Mouse (Mus musculus) kidney, embryonic 14.5 days (tissue): Measurements from ENCODE around the gene Srek1ip1. TPM values are rescaled to one million over a fixed set of nuclear protein-coding genes. Genes with fewer than 3 reads are reported as not detected.

ENCODE experiments used
- ATAC-seq: fragments of 200-750 bp; cut with Nextera tagmentation; 2 replicates; pipeline ENCODE4 v1.8.0; 2017; ENCODE audit warnings: moderate number of reproducible peaks, mild to moderate bottlenecking, moderate TSS enrichment, moderate library complexity; ENCODE audit not compliant: low FRiP score, low TSS enrichment
- H3K27ac ChIP-seq: fragments of 300-500 bp; sonication (generic); 2 replicates; pipeline ENCODE4 v1.5.1; 2014; ENCODE audit warnings: low read depth, mild to moderate bottlenecking, low read length, moderate library complexity, mixed read lengths
- H3K27me3 ChIP-seq: fragments of 300-500 bp; sonication (generic); 2 replicates; pipeline ENCODE4 v1.6.1; 2014; ENCODE audit warnings: mild to moderate bottlenecking, low read length; ENCODE audit not compliant: control insufficient read depth, insufficient read depth
- H3K36me3 ChIP-seq: fragments of 300-500 bp; sonication (generic); 2 replicates; pipeline ENCODE4 v1.6.1; 2014; ENCODE audit warnings: low read length, mixed read lengths; ENCODE audit not compliant: control insufficient read depth, insufficient read depth
- H3K4me1 ChIP-seq: fragments of 300-500 bp; sonication (generic); 2 replicates; pipeline ENCODE4 v1.6.1; 2014; ENCODE audit warnings: low read length, mixed read lengths; ENCODE audit not compliant: control insufficient read depth, insufficient read depth
- H3K4me2 ChIP-seq: fragments of 300-500 bp; sonication (generic); replicated peaks from 2 replicates; pipeline ENCODE4 v1.6.1; 2014; ENCODE audit warnings: low read depth, mild to moderate bottlenecking, low read length
- H3K4me3 ChIP-seq: fragments of 300-500 bp; sonication (generic); 2 replicates; pipeline ENCODE4 v1.5.1; 2014; ENCODE audit warnings: mild to moderate bottlenecking, low read length
- H3K9ac ChIP-seq: fragments of 300-500 bp; sonication (generic); 2 replicates; pipeline ENCODE4 v1.6.1; 2014; ENCODE audit warnings: low read depth, mild to moderate bottlenecking, low read length, moderate library complexity
- H3K9me3 ChIP-seq: fragments of 300-500 bp; sonication (generic); 2 replicates; pipeline ENCODE4 v1.6.1; 2016; ENCODE audit warnings: low read length; ENCODE audit not compliant: control insufficient read depth
- WGBS: fragments of 180-500 bp; shearing (Covaris S2); extraction: QIAGEN DNeasy Blood & Tissue Kit; methylation state at CpG from one replicate; pipeline ENCODE4 v1.1.7; 2014; 5-methylcytosine and 5-hydroxymethylcytosine counted together
- polyA plus RNA-seq: library from polyadenylated mRNA; unstranded; fragments of >200 nt; fragmentation: Nextera tagmentation; extraction: Ambion mirVana; gene quantifications from 2 replicates; pipeline ENCODE4 v1.2.1, GENCODE M21; 2014

The Srek1ip1 gene
- polyA plus RNA-seq, 1 experiment from 2014 or later: 29.0 TPM

- WGBS: 91% methylated on average over 5 of the region's 5 CpGs
These were observed 74.4 kb downstream of the Srek1ip1 start for GRCm38 (mm10) chr13:104866726-104867125.

GRCm38 (mm10) chr13:104869907-104870306 is 77.6 kb downstream of the Srek1ip1 start:
- Histone ChIP-seq H3K27me3 (peaks cover 4% of the 10 kb centered on the region; the same call in 1 of the 2 replicates), H3K4me2 (no peak overlapping the region), H3K4me1 (no peaks in the 10 kb centered on the region), H3K27ac (no peak overlapping the region), H3K9me3 (no peaks in the 10 kb centered on the region), H3K36me3 (no peaks in the 10 kb centered on the region), H3K4me3 (no peak overlapping the region), H3K9ac (no peak overlapping the region)
- WGBS: 96% methylated on average over 2 of the region's 2 CpGs
- no peak for ATAC-seq

More at GRCm38 (mm10) chr13:104866726-104867125, 74.4 kb downstream of the Srek1ip1 start:
- H3K36me3 ChIP-seq: no peaks in the 10 kb centered on the region
- no peak overlapping the region for H3K27ac ChIP-seq
- no peak for ATAC-seq
- H3K4me3 ChIP-seq: no peak overlapping the region
- H3K9ac ChIP-seq: no peak overlapping the region
- peaks cover 13% of the 10 kb centered on the region for H3K27me3 ChIP-seq
- no peaks in the 10 kb centered on the region for H3K9me3 ChIP-seq
- H3K4me1 ChIP-seq: no peaks in the 10 kb centered on the region
- no peak overlapping the region for H3K4me2 ChIP-seq

- Histone ChIP-seq H3K27me3 (no peaks in the 10 kb centered on the region), H3K9ac (no peak overlapping the region), H3K4me1 (no peaks in the 10 kb centered on the region), H3K9me3 (no peaks in the 10 kb centered on the region), H3K4me2 (no peak overlapping the region), H3K36me3 (no peaks in the 10 kb centered on the region), H3K4me3 (no peak overlapping the region), H3K27ac (no peak overlapping the region)
- 82% methylated on average over 4 of the region's 4 CpGs for WGBS
- no peak for ATAC-seq
These were observed 86.2 kb downstream of the Srek1ip1 start for GRCm38 (mm10) chr13:104878508-104878907.

GRCm38 (mm10) chr13:104883566-104884249 is 91.4 kb downstream of the Srek1ip1 start:
- H3K4me2 ChIP-seq: no peak overlapping the region

GRCm38 (mm10) chr13:104886308-104887032 is 94.2 kb downstream of the Srek1ip1 start:
- no peaks in the 10 kb centered on the region for H3K36me3 ChIP-seq
- WGBS: 68% methylated on average over 8 of the region's 8 CpGs

More at GRCm38 (mm10) chr13:104883566-104884249, 91.4 kb downstream of the Srek1ip1 start:
- WGBS: 21% methylated on average over 14 of the region's 16 CpGs
- ATAC-seq: no peak
- H3K9me3 ChIP-seq: no peaks in the 10 kb centered on the region
- H3K9ac ChIP-seq: no peak overlapping the region
- no peaks in the 10 kb centered on the region for H3K4me1 ChIP-seq
- no peaks in the 10 kb centered on the region for H3K36me3 ChIP-seq
- no peak overlapping the region for H3K4me3 ChIP-seq
- no peak overlapping the region for H3K27ac ChIP-seq
- no peaks in the 10 kb centered on the region for H3K27me3 ChIP-seq

More at GRCm38 (mm10) chr13:104886308-104887032, 94.2 kb downstream of the Srek1ip1 start:
- Histone ChIP-seq H3K4me1 (no peaks in the 10 kb centered on the region), H3K4me2 (no peak overlapping the region), H3K9me3 (no peaks in the 10 kb centered on the region), H3K4me3 (no peak overlapping the region), H3K9ac (no peak overlapping the region), H3K27me3 (no peaks in the 10 kb centered on the region), H3K27ac (no peak overlapping the region)
- ATAC-seq: no peak

Other genes with a start within 250 kb of the Srek1ip1 start
- 35.3 and 37.2 TPM in 2 replicates for gene Cwc27, start 24.7 kb downstream of the Srek1ip1 start, polyA plus RNA-seq
- gene Shisal2b, start 71.4 kb downstream of the Srek1ip1 start, polyA plus RNA-seq: 0.87 and 2.4 TPM in 2 replicates